Comparison of ENCODE assay signal across 8 mouse cellular contexts in genomic region chr17:25471418-25471817, GRCm38 (mm10). TPM values are rescaled to one million over a fixed set of nuclear protein-coding genes. Genes with fewer than 3 reads are reported as not detected.
DNase-seq lines count a peak whose midpoint lies in the region; ATAC-seq and TF ChIP-seq lines count a peak whose summit lies in the region.

No protein-coding gene starts in this region.

- TF ChIP-seq POLR2A in cerebellum, adult 2 months (IDR thresholded peaks at IDR 0.05; ENCODE audit: borderline replicate concordance, insufficient read depth, low read length): no peak

- H3K4me3 ChIP-seq in cerebellum, adult 2 months (replicated peaks; ENCODE audit: insufficient read depth, low read depth, low read length): no peak overlapping the region
- H3K4me3 ChIP-seq in stomach, postnatal 0 days (ENCODE audit: low read depth, low read length): no peak overlapping the region
- no peak overlapping the region for H3K4me3 ChIP-seq in forebrain, embryonic 15.5 days

- H3K9me3 ChIP-seq in stomach, postnatal 0 days (ENCODE audit: control insufficient read depth, low read length): no peaks in the 10 kb centered on the region
- H3K9me3 ChIP-seq in forebrain, embryonic 15.5 days: no peaks in the 10 kb centered on the region

- peak; percentile 51; the same call in 1 of the 2 replicates for ATAC-seq in stomach, postnatal 0 days (ENCODE audit: low FRiP score, low TSS enrichment)
- no peak for ATAC-seq in forebrain, embryonic 15.5 days (replicated peaks)

- no peaks in the 10 kb centered on the region for H3K4me1 ChIP-seq in cerebellum, adult 2 months (ENCODE audit: control insufficient read depth, insufficient read depth, low read length)
- H3K4me1 ChIP-seq in stomach, postnatal 0 days (replicated peaks; ENCODE audit: control insufficient read depth, insufficient read depth): no peaks in the 10 kb centered on the region
- peaks cover 11% of the 10 kb centered on the region for H3K4me1 ChIP-seq in forebrain, embryonic 15.5 days

- no peaks in the 10 kb centered on the region for H3K36me3 ChIP-seq in stomach, postnatal 0 days (ENCODE audit: control insufficient read depth, insufficient read depth, low read length)
- H3K36me3 ChIP-seq in forebrain, embryonic 15.5 days: no peaks in the 10 kb centered on the region

- no peak for TF ChIP-seq CTCF in cerebellum, adult 2 months (IDR thresholded peaks at IDR 0.05; ENCODE audit: borderline replicate concordance, insufficient read depth, low read depth, low read length)
- no peak for TF ChIP-seq CTCF in stomach, postnatal 0 days (IDR thresholded peaks at IDR 0.05; ENCODE audit: low read depth)

- no peak for TF ChIP-seq EP300 in stomach, postnatal 0 days (optimal IDR thresholded peaks at IDR 0.05)

- H3K4me2 ChIP-seq in stomach, postnatal 0 days (replicated peaks; ENCODE audit: low read depth): no peak overlapping the region
- no peak overlapping the region for H3K4me2 ChIP-seq in forebrain, embryonic 15.5 days (replicated peaks)

- H3K27ac ChIP-seq in cerebellum, adult 2 months (ENCODE audit: insufficient read depth, low read length): no peak overlapping the region
- no peak overlapping the region for H3K27ac ChIP-seq in stomach, postnatal 0 days (replicated peaks)
- H3K27ac ChIP-seq in forebrain, embryonic 15.5 days (replicated peaks): no peak overlapping the region

- peak; percentile 15 for DNase-seq in cerebellum, adult 2 months
- no peak for DNase-seq in cerebellum, adult 8-10 months
- DNase-seq in right cerebral cortex, adult 18-20 months: peak; percentile 46
- DNase-seq in right cerebral cortex, postnatal 25 days: no peak
- DNase-seq in lung, adult 18-20 months: peak; percentile 64 to 81
- DNase-seq in stomach, postnatal 0 days (ENCODE audit: low spot score): peak; percentile 61
- no peak for DNase-seq in B cell, adult 2 months

- H3K9ac ChIP-seq in stomach, postnatal 0 days (ENCODE audit: low read length): no peak overlapping the region
- H3K9ac ChIP-seq in forebrain, embryonic 15.5 days (replicated peaks): no peak overlapping the region

- H3K27me3 ChIP-seq in cerebellum, adult 2 months (ENCODE audit: control insufficient read depth, insufficient read depth, low read length): no peaks in the 10 kb centered on the region
- no peaks in the 10 kb centered on the region for H3K27me3 ChIP-seq in stomach, postnatal 0 days (ENCODE audit: control insufficient read depth, insufficient read depth, low read length)
- H3K27me3 ChIP-seq in forebrain, embryonic 15.5 days: peaks cover 40% of the 10 kb centered on the region

- 23% methylated on average over 8 of the region's 8 CpGs for WGBS in cerebellum, adult 2 months
- WGBS in stomach, postnatal 0 days: 25% methylated on average over 8 of the region's 8 CpGs
- 38% methylated on average over 8 of the region's 8 CpGs for WGBS in forebrain, embryonic 15.5 days

RNA-seq across cellular contexts. Expression of gene Tekt4, which starts 17.0 kb away (rescaled TPM):
- polyA plus RNA-seq in cerebellum, adult 2 months (2012; rRNA removed): 1.1 and 1.3 TPM in 2 replicates
- 0.06 TPM in 1 of 2 replicates, not detected in the other for polyA plus RNA-seq in stomach, postnatal 0 days (2015; fragmentation: Nextera tagmentation; extraction: Ambion mirVana)
- polyA plus RNA-seq in forebrain, embryonic 15.5 days (2015; fragmentation: Nextera tagmentation; extraction: Ambion mirVana): 1.00 and 1.9 TPM in 2 replicates

RNA-seq across cellular contexts. Expression of gene Sstr5, which starts 25.7 kb away (rescaled TPM):
- 0.11 and 0.16 TPM in 2 replicates for polyA plus RNA-seq in cerebellum, adult 2 months (2012; rRNA removed)
- 0.06 and 0.16 TPM in 2 replicates for polyA plus RNA-seq in stomach, postnatal 0 days (2015; fragmentation: Nextera tagmentation; extraction: Ambion mirVana)
- 0.11 and 0.29 TPM in 2 replicates for polyA plus RNA-seq in forebrain, embryonic 15.5 days (2015; fragmentation: Nextera tagmentation; extraction: Ambion mirVana)

RNA-seq across cellular contexts. Expression of gene Cacna1h, which starts 37.8 kb away (rescaled TPM):
- polyA plus RNA-seq in cerebellum, adult 2 months (2012; rRNA removed): 10.8 and 12.4 TPM in 2 replicates
- polyA plus RNA-seq in stomach, postnatal 0 days (2015; fragmentation: Nextera tagmentation; extraction: Ambion mirVana): 1.5 and 1.7 TPM in 2 replicates
- 13.8 and 15.8 TPM in 2 replicates for polyA plus RNA-seq in forebrain, embryonic 15.5 days (2015; fragmentation: Nextera tagmentation; extraction: Ambion mirVana)

Comparison
In these comparisons a context has a peak if more than half of its experiments do, and no peak if none do; other contexts are left out.
1. DNase-seq: peak in cerebellum, adult 2 months (2 of 2), right cerebral cortex, adult 18-20 months (single experiment), lung, adult 18-20 months (2 of 2) and stomach, postnatal 0 days (single experiment); none in cerebellum, adult 8-10 months (single experiment), right cerebral cortex, postnatal 25 days (single experiment) and B cell, adult 2 months (0 of 2).